Mouse (Mus musculus) bone marrow macrophage, adult 2 months (primary cell): ENCODE measurements around the gene Git2.

ENCODE experiments used
- CTCF ChIP-seq: IDR thresholded peaks from 2 replicates; pipeline ENCODE4 v1.5.1; 2012; ENCODE audit warnings: low read depth, mild to moderate bottlenecking, low read length, moderate library complexity
- POLR2A ChIP-seq: IDR thresholded peaks from 2 replicates; pipeline ENCODE4 v1.6.1; 2012; ENCODE audit warnings: mild to moderate bottlenecking, low read depth, low read length, borderline replicate concordance

DNA sequence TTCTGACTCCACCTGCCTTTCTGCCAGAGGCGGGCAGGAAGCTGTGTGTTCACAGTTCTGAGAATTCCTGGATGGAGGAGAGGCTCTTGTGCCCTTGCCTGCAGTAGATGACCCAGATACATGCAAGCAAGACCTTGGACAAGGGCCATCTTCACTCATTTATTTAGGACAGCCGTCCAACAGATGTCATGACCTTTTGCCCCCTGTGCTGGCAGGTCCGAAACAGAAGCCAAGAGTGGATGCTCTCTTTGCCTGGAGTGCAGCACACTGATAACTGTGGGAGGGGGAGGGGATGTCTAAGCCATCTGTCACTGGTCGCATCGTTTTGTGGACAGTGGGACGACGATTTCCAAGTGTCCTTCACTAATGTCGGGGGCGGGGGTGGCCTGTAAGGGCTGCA lies 19.9 kb upstream of the Git2 start:
- no peak for TF ChIP-seq POLR2A
- no peak for TF ChIP-seq CTCF
